Mouse (Mus musculus): Measurements from ENCODE around the gene Fpr-rs4.

DNA sequence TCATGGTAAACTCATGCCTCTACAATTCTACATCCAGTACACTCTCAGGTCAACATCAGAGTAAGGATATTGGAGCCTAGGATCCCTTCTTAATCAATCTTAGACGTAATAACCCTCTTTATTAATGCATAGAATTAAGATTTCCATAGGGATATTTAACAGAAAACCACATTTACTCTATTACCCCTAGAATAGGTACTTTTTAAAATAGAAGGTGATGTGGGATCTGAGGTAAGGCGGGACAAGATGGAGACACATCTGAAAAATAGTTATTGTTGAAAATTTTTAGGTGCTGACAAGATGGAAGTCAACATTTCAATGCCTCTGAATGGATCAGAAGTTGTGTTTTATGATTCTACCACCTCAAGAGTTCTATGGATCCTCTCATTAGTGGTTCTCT lies at the start of gene Fpr-rs4:
- TF ChIP-seq POLR2A (IDR thresholded peaks at IDR 0.05; ENCODE audit: insufficient read length, low read depth) (no peak), E2F4 (IDR thresholded peaks at IDR 0.05; ENCODE audit: insufficient read depth) (no peak), TCF3 (IDR thresholded peaks at IDR 0.05; ENCODE audit: insufficient read length, low read depth) (no peak), POLR2AphosphoS2 (IDR thresholded peaks at IDR 0.05; ENCODE audit: insufficient read length, low read depth) (no peak), USF1 (IDR thresholded peaks at IDR 0.05; ENCODE audit: low read depth) (no peak), MYOG (IDR thresholded peaks at IDR 0.05; ENCODE audit: control insufficient read depth in 1 of 3, insufficient read depth in 1 of 3, insufficient read length in 2 of 3, low read depth in 2 of 3) (no peak), CEBPB (IDR thresholded peaks at IDR 0.05; ENCODE audit: insufficient read depth, poor library complexity, severe bottlenecking) (no peak), TCF12 (IDR thresholded peaks at IDR 0.05; ENCODE audit: insufficient read depth, poor library complexity, severe bottlenecking) (no peak)

Measured in myocyte (in vitro differentiated cells).